Mouse (Mus musculus) intestine, embryonic 14.5 days (tissue): Measurements from ENCODE around the gene Aph1b. TPM values are rescaled to one million over a fixed set of nuclear protein-coding genes. Genes with fewer than 3 reads are reported as not detected.
"Not testable (repeated sequence)": the region's sequence is repeated elsewhere in the genome, so short reads cannot be mapped to it uniquely, and the experiment has no call there.

Source experiments
- ATAC-seq: fragments of 200-750 bp; cut with Nextera tagmentation; replicated peaks from 2 replicates; pipeline ENCODE4 v1.8.0; 2017; ENCODE audit warnings: low read depth, moderate number of reproducible peaks, moderate TSS enrichment, moderate library complexity; ENCODE audit not compliant: low FRiP score, low TSS enrichment
- DNase-seq: peaks from one replicate; pipeline ENCODE4 v3.0.0-alpha.2; 2018; ENCODE audit warnings: low spot score
- H3K27ac ChIP-seq: fragments of 300-500 bp; sonication (generic); 2 replicates; pipeline ENCODE4 v1.5.1; 2014; ENCODE audit warnings: low read depth, mild to moderate bottlenecking, control low read depth
- H3K27me3 ChIP-seq: fragments of 300-500 bp; sonication (generic); replicated peaks from 2 replicates; pipeline ENCODE4 v1.6.1; 2014; ENCODE audit warnings: low read length, control low read depth; ENCODE audit not compliant: control insufficient read depth, insufficient read depth
- H3K36me3 ChIP-seq: fragments of 300-500 bp; sonication (generic); 2 replicates; pipeline ENCODE4 v1.6.1; 2014; ENCODE audit warnings: low read length, control low read depth; ENCODE audit not compliant: control insufficient read depth, insufficient read depth
- H3K4me1 ChIP-seq: fragments of 300-500 bp; sonication (generic); replicated peaks from 2 replicates; pipeline ENCODE4 v1.6.1; 2014; ENCODE audit warnings: low read length, control low read depth, mixed read lengths; ENCODE audit not compliant: control insufficient read depth, insufficient read depth
- H3K4me2 ChIP-seq: fragments of 300-500 bp; sonication (generic); 2 replicates; pipeline ENCODE4 v1.6.1; 2014; ENCODE audit warnings: low read length
- H3K4me3 ChIP-seq: fragments of 300-500 bp; sonication (generic); 2 replicates; pipeline ENCODE4 v1.5.1; 2014; ENCODE audit warnings: low read depth, low read length, control low read depth, mixed read lengths
- H3K9ac ChIP-seq: fragments of 300-500 bp; sonication (generic); 2 replicates; pipeline ENCODE4 v1.6.1; 2014; ENCODE audit warnings: mild to moderate bottlenecking, low read length
- H3K9me3 ChIP-seq: fragments of 300-500 bp; sonication (generic); 2 replicates; pipeline ENCODE4 v1.6.1; 2016; ENCODE audit warnings: low read length, control low read depth; ENCODE audit not compliant: control insufficient read depth
- WGBS: fragments of 180-500 bp; shearing (Covaris S2); extraction: QIAGEN DNeasy Blood & Tissue Kit; methylation state at CpG from one replicate; pipeline ENCODE4 v1.1.7; 2014; 5-methylcytosine and 5-hydroxymethylcytosine counted together
- polyA plus RNA-seq: library from polyadenylated mRNA; unstranded; fragments of >200 nt; fragmentation: Nextera tagmentation; extraction: Ambion mirVana; gene quantifications from 2 replicates; pipeline ENCODE4 v1.2.1, GENCODE M21; 2014

Gene Aph1b
- 9.5 and 13.0 TPM in 2 replicates for polyA plus RNA-seq

DNA sequence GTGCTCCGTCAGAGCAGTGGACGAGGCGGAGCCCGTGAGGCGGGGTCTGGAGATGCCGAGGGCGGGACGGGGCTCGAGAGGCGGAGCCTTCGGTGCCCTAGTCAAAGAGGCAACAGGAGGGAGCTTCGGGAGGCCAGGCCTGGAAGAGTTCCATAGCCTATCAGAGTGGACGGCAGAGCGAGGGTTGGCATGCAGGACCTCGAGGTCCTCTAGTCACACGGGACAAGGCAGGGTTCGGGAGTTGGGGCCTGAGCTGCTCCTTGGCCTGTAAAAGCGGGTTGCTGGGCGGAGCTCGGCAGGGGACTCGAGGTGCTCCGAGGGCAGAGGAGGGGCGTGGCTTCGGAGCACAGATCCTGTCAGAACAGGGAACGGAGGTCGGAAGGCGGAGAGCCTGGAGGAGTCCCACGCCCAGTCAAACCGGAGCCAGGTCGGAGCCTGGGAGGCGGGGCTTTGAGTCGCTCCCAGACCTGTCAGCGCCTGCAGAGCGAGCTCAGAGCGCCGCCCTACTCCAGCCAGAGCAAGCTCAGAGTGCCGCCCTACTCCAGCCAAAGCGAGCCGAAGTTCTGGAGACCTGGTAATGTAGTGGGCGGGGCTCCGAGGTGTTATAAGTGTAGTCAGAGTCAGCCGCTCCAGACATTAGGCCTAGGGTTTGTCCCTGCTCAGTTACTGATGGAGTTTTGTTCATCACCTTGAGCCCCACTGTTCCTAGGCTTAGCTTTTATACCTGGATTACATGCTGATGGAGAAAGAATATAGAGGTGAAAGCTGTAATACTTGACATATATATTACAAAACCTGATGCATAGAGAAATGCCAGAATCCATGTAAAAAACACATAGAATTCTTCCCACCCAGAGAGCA, at the start of gene Aph1b:
Aph1b (minus strand) TSS at position 27 of the 861 bp plus-strand sequence.
- H3K27me3 ChIP-seq: no peaks in the 10 kb centered on the region

DNA sequence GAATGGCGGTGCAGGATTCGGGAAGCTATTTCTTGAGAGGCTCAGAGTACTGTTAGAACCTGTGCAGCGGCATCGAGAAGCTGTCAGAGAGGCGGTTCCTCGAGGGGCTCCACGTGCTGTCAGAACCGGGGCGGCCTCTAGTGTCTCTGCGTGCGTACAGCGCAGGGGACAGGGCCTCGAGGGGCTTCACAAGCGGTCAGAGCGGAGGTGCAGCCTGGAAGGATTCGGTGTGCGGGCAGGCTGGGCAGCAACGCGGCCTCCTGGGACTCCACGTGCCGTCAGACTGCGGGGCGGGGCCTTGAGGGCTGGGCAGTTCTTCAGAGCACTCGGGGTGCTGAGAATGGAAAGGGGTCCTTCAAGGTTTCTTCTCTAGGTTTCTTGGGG, 39.8 kb upstream of the Aph1b start:
- H3K4me3 ChIP-seq: peak overlapping the region; percentile 66
- H3K9me3 ChIP-seq: no peaks in the 10 kb centered on the region
- H3K27me3 ChIP-seq: 0 out of 2 replicates have a peak, but pooled peaks cover 3% of the 10 kb centered on the region
- no peak for DNase-seq
- peaks cover 11% of the 10 kb centered on the region for H3K4me1 ChIP-seq
- no peak overlapping the region; the same call in 1 of the 2 replicates for H3K27ac ChIP-seq
- peak overlapping the region; percentile 34 for H3K9ac ChIP-seq
- H3K36me3 ChIP-seq: no peaks in the 10 kb centered on the region
- peak overlapping the region; percentile 84 for H3K4me2 ChIP-seq
- under 1% methylated on average over 24 of the region's 24 CpGs for WGBS
- ATAC-seq: peak; percentile 70

More for the DNA sequence above, at the start of gene Aph1b:
- Histone ChIP-seq H3K4me3 (peak within 1 kb of the TSS; percentile 67), H3K9me3 (no peaks in the 10 kb centered on the region), H3K27ac (peak within 1 kb of the TSS; percentile 92), H3K36me3 (no peaks in the 10 kb centered on the region), H3K4me1 (peaks cover 7% of the 10 kb centered on the region; the same call in 1 of the 2 replicates), H3K4me2 (peak within 1 kb of the TSS; percentile 53), H3K9ac (peak within 1 kb of the TSS; percentile 73)
- ATAC-seq (peak; percentile 99), DNase-seq (peak; percentile 99)
- WGBS: under 1% methylated on average over 42 of the region's 42 CpGs

DNA sequence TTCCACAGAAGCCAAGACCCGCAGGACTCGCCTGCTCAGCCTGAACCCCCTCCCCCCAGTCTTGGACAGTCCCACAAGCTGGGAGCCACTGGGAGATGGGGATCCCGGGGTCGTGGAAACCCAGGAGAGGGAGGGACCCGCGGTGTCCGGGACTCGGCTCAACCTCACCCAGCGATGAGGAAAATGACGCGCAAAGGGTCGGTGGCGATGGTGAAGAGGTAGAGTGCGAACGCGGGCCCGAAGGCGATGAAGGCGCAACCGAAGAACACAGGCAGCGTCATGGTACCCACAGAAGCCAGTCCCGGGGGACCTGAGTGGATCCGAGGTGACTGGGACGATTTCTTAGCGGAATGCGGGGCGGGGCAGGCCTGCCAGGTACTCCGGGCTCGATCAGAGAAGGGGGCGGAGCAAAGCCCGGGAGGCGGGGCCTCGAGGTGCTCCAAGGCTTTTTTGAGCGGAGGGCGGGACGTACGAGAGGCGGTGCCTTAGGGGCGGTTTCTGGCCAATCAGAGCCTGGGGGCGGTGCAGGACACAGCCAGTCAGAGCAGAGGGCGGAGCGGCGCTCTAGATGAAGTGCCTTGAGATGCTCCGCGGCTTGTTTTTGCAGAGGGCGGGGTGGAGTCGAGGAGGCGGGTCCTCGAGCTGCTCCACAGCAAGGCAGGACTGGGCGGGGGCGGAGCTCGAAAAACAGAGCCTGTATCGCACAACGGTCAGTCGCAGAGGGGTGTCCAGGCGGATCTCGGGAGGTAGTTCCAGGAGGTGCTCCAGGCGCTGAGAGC, 39.2 kb upstream of the Aph1b start, which contains the start of gene Aph1c:
Aph1c (minus strand) TSS at position 409 of the 779 bp plus-strand sequence.
- H3K9ac ChIP-seq: peak within 1 kb of the TSS; percentile 44
- DNase-seq: peak; percentile 97
- WGBS: under 1% methylated on average over 58 of the region's 58 CpGs
- H3K4me3 ChIP-seq: peak within 1 kb of the TSS; percentile 66
- peak; percentile 99 for ATAC-seq
- H3K9me3 ChIP-seq: no peaks in the 10 kb centered on the region
- H3K27me3 ChIP-seq: 0 out of 2 replicates have a peak, but pooled peaks cover 3% of the 10 kb centered on the region
- peak within 1 kb of the TSS; percentile 84 for H3K4me2 ChIP-seq
- no peaks in the 10 kb centered on the region for H3K36me3 ChIP-seq
- no peak within 1 kb of the TSS; the same call in 1 of the 2 replicates for H3K27ac ChIP-seq
- H3K4me1 ChIP-seq: peaks cover 11% of the 10 kb centered on the region

DNA sequence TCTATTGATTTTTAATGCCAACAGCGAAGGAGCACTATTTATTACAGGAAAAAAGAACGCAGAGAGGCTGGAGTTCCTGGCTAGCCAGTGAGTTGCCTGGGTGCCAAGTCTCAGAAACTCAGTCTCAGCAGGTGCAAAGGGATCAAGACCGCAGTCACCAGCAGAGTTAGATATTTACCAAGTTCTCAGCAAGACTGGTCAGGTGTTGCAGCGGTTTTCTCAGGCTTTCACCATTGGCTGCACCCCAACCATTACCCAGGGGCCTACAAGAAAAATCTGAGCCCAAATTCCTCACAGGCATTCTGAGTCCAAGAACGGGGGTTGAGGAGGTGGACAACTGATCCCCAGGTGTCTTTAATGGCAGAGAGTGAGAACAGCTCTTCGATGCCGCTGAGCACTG, 38.6 kb upstream of the Aph1b start:
- ATAC-seq: no peak
- Histone ChIP-seq H3K4me1 (peaks cover 11% of the 10 kb centered on the region), H3K4me2 (peak overlapping the region; percentile 84), H3K27me3 (0 out of 2 replicates have a peak, but pooled peaks cover 3% of the 10 kb centered on the region), H3K27ac (no peak overlapping the region), H3K9ac (no peak overlapping the region), H3K36me3 (no peaks in the 10 kb centered on the region), H3K9me3 (no peaks in the 10 kb centered on the region), H3K4me3 (peak overlapping the region; percentile 66)
- no peak for DNase-seq
- WGBS: 19% methylated on average over 7 of the region's 7 CpGs

DNA sequence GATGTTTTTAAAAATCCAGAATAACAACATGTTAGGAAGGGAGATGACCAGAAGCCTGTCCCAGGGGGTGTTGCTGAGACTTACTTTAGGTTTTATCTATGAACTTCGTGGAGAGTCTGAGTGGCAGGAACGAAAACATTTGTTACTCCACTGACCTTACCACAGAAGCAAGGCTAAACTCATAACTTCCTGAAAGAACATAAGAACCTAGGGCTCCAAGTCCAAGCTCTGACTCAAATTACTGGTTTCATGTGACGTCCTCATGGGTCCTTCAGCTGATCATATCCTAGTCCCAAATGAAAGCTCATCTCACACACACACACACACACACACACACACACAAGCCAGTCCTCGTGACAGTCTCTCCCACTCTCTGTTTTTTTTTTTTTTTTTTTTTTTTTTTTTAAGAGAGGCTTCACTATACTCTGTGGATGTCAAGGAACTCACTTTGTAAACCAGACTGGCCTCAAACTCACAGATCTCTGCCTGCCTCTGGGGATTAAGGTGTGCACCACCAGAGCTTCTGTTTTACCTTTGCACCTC, 37.1 kb upstream of the Aph1b start:
- Histone ChIP-seq H3K4me3 (no peak overlapping the region), H3K4me1 (peaks cover 11% of the 10 kb centered on the region), H3K27ac (no peak overlapping the region), H3K9me3 (no peaks in the 10 kb centered on the region), H3K36me3 (no peaks in the 10 kb centered on the region), H3K27me3 (0 out of 2 replicates have a peak, but pooled peaks cover 3% of the 10 kb centered on the region), H3K4me2 (no peak overlapping the region), H3K9ac (no peak overlapping the region)
- 60% methylated on average over 4 of the region's 4 CpGs for WGBS
- ATAC-seq: no peak
- no peak for DNase-seq

DNA sequence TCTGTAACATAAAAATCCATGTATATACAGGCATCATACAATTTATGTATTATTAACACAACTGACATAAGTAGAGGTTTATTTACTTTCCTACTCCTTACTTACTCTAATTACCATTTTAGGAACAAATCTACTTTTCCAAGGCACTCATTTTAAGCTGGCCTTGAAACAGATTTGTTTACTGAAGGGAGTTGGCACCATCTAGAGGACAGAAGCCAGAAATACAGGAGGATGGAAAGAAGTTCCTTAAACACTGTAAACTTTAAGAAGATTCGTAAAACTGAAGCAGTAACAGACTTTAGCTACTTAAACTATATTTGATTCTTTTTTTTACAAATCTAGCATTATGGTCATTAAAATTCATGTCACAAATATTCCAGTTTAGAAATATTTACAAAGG, 30.7 kb upstream of the Aph1b start:
- DNase-seq (no peak), ATAC-seq (no peak)
- Histone ChIP-seq H3K27me3 (no peaks in the 10 kb centered on the region), H3K9me3 (no peaks in the 10 kb centered on the region), H3K9ac (no peak overlapping the region), H3K27ac (no peak overlapping the region), H3K4me1 (no peaks in the 10 kb centered on the region), H3K4me3 (no peak overlapping the region), H3K4me2 (no peak overlapping the region), H3K36me3 (no peaks in the 10 kb centered on the region)
- WGBS: 35% methylated on average over 1 of the region's 1 CpGs

DNA sequence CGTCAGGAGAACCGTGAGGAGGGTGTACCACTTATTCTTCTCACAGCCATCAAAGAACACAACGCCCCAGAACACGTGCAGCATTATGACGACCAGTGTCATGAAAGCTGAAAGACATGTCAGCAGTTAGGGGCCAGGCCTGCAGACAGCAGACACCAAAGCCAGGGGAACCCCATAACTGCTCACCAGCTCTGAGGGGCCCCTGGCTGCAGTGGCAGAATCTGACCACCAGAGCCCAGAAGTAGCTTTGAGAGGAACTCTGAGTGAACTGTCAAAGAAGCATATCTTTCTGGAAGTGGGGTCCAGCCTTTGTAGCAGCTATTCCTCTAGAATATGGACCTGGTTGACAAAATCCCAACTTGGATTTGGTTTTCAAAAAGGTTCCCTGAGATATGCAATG, 27.0 kb upstream of the Aph1b start:
- WGBS: no CpG with 5 or more reads among the region's 5 CpGs
- H3K27ac ChIP-seq, ATAC-seq, H3K4me2 ChIP-seq, H3K9ac ChIP-seq, H3K27me3 ChIP-seq, H3K9me3 ChIP-seq, H3K4me3 ChIP-seq, H3K36me3 ChIP-seq, H3K4me1 ChIP-seq, DNase-seq: not testable (repeated sequence)

DNA sequence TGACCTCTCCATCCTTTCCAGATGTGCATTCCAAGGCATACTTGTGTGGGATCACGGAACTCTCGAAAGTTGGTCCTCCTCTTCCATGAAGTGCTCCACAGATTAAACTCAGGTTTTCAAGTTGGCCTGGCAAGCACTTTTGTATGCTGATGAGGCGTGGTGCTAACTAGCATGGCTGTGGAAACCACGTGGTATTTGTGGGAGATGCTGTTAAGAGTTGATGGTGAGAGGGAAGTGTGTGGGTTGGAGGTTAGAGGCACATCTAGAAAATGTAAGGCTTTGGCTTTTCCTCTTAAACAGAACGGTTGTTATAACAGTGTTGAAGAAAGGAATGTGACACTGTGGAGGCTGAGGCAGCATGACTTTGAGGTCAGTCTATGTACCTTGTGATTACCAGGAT, 25.7 kb upstream of the Aph1b start:
- H3K27me3 ChIP-seq: no peaks in the 10 kb centered on the region

More for the DNA sequence above, 25.7 kb upstream of the Aph1b start:
- H3K4me2 ChIP-seq: no peak overlapping the region
- no peaks in the 10 kb centered on the region for H3K9me3 ChIP-seq
- no peak overlapping the region for H3K27ac ChIP-seq
- H3K4me1 ChIP-seq: no peaks in the 10 kb centered on the region
- WGBS: 78% methylated on average over 5 of the region's 5 CpGs
- no peaks in the 10 kb centered on the region for H3K36me3 ChIP-seq
- no peak for ATAC-seq
- no peak overlapping the region for H3K9ac ChIP-seq
- no peak overlapping the region for H3K4me3 ChIP-seq
- no peak for DNase-seq
